Mouse (Mus musculus) lung, postnatal 14 days (tissue): ENCODE results near the gene Rgs6.

ENCODE experiments used
- DNase-seq: peaks from one replicate; pipeline ENCODE4 v3.0.0; 2021

Rgs6 gene

DNA sequence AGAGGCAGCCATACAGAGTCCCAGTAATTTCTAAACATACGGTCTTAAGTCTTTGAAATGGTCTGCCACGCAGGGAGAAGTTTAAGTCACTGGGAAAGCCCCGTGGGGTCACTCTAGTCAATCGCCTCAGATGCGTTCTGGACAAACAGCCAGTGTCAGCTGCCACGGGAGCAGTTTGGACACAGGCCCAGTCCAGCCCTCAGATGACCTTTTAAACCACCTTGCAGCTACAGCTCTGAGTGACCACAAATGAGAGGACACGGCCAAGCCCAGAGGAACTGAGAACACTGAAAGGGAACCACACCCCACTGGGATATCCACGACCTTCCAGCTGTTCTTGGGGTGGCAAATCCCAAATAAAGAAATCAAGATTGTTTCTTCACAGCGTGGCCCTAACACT, 512.3 kb downstream of the Rgs6 start:
- DNase-seq: peak; percentile 13

DNA sequence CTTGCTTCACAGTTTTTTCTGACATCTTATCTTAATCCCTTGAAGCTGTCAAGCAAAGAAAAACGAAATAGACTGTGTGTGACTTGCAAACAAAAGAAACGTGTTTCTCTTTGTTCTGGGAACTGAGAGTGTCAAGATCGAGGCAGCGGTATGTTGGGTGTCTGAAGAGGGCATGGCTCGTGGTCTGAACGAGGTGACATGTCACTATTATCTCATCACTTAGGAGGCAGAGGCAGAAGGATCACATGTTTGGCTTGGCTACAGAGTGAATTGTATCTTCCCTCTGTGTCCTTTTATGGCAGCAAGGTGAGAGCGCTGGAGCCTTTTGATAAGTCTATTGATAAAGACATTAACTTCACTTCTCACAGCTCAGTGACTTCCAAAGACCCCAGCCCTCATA, 512.8 kb downstream of the Rgs6 start:
- DNase-seq: no peak

DNA sequence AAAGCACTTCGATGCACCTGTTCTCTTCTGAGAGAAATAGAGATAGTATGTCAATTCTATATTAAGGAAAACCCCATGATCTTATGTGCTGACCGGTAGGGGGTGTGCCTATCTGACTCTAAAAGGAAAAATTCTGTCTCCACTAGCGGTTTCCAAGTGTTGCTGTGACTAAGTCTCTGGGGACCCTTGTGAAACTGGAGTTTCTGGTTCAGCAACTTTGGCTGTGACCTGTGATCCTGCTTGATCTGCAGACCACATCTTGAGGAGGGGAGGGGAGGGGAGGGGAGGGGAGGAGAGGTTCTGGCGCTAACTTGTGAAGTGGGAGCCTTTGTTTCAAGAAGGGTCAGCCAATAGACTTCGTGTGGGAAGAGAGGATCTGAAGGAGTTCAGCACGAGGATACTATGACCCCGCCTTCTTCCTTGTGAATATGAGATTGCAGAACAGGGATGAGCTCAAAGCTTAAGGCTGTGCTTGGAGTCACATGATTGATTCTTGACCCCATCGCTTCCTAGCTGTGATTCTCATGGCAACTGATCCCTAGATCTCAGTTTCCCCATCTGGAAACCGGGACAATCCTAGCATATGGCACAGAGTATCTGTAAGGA, 517.5 kb downstream of the Rgs6 start:
- DNase-seq: peak; percentile 59

DNA sequence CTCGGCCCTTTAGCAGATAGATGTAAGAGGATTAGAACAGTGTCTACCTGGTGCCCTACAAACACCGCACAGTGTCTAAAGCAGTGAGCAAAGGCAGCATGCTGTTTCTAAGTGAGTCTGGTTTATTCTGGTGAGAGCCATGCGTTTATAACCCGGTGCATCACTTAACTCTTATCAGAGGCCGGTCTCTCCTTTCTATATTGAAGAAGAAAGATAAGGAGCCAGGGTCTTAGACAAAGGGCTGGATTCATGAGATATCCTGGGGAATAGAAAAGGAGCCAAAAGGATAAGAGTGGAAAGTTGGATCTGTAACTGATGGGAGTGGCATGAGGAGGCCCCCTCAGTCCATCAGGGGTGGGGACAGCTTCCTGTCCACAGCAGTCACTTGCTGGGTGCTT, 518.0 kb downstream of the Rgs6 start:
- no peak for DNase-seq

DNA sequence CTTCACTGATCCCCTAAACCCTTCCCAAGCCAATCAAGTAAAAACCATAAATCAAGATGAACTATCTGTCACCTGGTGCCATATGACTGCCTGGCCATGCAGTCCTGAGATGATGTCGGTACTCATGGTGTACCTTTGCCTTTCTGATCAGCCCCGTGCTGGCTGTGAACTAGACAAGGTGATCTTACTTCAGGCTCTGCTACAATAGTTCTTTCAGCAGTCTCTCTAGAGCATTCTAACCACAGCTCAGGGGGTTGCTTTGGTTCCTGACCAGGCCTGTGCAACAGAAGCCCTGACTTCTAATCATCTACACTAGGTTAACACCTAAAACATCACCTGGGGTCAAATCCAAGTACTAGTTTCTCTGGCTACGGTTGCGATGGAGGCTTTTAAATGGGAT, 521.4 kb downstream of the Rgs6 start:
- DNase-seq: no peak

DNA sequence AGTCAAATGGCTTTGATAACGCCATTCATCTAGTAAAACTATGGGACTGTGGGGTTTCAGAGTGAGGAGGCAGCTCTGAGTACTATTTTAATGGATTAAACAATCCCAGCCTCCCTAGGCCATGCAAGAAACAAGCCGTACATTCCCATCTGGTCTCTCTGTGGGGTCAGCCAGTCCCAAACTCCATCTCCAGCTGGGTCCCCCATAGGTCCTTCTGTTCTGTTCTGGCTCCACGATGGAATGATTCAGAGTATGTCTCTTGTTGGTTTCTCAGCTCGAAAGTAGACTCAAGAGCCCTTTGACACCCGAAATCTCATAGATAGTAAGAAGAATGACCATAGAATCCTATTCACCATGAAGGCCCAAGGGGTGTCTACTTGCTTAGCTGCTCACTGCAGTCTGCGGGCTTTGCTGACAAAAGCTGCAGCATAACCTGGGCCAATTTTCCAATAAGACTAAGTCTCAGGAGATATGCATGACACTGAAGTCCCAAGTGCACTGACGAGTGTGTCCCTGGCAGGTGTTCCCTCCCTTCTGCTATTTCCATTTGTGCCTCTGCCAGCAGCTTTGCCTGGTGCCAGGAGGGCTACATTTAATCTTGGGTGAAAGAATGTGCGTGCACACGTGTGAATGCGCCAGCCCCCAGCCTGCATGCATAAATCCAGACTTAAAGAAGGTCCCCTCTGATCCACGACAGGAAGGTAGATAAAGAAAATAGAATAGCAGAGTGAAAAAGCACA, 522.0 kb downstream of the Rgs6 start:
- no peak for DNase-seq

DNA sequence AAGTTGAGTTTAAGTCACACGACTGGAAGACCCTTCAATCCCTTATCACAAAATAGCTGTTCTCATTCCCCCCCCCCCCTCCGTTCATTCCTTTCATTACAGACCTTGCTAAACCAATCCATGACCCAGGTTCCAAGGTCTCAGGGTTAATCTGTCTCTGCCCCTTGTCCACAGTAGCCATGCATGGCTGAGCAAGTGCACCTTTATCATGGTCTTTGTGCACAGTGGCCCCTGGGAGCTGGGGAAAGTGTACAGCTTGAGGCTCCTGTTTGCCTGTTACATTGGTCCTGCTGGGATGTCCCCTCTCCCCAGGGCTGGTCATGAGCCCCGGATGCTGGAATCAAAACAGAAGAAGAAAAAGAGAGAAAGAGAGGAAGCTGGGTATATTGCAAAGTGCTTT, 522.6 kb downstream of the Rgs6 start:
- DNase-seq: no peak

DNA sequence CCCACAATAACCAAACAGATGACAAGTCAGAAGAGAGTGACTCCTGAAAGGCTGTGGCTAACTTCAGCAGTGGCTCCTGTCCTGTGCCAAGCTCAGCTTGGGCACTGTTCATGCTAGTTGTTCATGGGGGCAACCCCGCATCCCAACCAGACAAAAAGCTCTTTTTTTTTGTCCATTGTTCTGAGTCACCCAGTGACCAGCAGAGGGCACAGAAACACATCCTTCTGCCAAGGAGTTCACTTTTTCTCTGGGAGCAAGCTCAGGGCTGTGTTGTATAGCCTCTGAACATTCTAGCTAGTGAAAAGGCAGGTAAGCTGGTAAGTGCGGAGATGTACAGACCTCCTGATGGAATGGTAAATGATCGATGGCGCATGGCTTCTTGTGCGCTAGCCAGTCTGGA, 524.2 kb downstream of the Rgs6 start:
- no peak for DNase-seq

DNA sequence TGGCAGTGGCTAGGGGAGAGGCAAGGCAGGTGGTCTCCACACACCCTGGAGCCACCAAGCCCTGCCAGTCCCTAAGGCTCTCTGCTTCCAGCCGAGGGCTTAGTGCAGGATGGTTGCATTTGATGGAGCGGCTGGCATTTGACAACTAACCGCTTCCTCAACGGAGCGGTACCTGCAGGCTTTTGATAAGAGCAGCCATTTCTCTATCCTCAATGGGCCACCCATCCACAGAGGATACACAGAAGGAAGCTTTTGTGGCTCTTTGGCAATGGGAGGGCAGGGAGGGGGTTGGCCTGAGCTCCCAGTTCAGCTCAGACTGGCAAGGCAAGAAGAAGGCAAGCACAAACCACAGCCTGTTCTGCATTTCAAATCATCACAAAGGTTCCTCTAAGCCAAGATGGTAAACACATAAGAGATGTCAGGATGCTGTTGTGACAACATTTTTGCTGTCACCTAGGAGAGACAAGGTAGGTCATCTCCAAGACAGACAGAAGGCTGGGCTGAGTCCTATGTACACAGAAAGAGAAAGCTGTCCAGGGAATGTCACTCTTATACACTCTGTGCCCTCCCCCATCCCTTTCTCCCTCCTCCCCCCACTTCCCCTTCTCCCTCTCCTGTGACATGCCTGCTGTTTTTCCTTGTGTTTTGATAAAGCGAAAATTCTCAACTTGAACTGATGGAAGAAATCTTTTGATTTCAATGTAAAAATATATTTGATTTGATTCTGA, 525.0 kb downstream of the Rgs6 start:
- no peak for DNase-seq

DNA sequence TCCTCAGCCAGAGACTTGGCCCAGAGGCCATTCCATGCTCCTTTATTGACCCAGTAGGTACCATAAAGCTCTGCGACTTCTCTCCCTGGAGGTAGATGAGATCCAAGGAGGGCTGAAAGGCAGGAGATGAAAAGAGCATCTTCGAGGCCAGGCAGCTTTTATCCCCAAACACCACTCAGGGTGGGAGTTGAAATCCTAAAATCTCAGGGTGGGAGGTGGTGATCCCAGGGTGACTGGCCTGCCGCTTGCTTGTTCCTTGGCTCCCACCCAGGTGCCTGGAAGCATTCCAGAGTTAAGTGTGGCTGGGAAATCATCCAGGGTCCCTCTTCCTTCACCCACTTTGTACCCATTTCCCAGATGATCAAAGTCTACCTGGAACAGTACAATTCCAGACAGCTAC, 525.9 kb downstream of the Rgs6 start:
- DNase-seq: no peak

DNA sequence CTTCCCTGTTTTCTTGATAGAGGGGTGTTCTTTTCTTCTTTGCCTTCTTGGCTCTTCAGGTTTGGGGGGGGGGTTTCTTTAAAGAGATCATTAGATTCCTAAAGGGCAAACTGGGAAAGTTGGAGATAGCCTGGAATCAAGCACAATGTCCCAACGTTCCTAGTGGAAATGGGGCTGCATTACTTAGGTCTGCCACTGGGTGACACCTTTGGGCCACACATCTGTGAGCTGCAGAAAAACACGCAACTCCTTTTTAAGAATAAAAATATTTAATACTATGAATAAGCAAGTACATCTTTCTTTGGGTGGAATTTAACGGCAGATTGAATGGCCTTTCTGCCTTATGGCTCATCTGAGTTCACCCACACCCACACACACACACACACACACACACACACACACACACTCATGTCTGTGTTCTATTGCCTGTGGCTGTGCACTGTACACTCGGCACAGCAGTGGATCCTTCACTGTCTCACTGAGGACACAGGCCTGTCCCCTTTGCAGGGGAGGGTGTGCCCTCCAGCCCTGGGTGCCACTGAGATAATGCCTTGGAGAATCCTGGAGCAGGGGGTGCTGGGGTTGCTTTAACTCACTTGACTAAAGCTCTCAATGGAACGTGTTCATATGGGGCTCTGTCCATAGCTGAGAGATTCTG, 526.4 kb downstream of the Rgs6 start:
- DNase-seq: peak; percentile 73

DNA sequence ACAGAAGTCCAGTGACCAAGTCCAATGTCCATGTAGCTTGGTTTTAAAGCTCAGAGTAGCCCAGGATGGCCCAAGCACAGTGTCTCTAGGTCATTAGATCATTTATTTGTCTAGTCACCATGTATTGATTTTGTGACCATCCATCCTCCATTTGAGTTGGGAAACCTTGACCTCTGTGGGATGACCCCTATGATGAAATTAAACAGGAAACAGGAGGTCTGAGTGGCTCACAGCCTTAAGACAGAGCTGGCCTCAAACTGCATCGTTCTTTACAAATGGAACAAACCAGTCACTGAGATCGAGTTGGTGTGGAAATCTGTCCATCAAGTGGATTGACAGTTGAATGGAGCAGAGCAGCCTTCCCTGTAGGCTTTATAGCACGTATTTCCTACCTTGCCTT, 536.0 kb downstream of the Rgs6 start:
- no peak for DNase-seq

DNA sequence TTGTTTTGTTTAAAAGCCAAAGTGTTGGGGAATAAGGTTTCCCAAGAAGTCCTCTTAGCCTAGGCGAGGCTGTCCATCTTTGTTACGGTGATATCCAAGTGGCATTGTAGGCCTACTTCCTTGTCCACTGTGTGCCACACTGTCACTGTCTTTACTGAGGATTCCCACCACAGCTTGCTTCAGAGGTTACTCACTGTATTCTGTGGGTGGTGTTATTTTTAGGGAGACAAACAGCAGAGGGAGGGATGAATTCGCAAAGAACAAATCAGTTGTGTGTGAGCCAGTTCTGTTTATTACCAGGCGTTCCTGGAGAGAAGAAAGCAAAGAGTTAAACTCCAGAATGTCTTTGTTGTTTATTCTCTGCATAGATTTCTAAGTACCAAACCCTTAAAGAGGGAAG, 537.2 kb downstream of the Rgs6 start:
- DNase-seq: no peak

DNA sequence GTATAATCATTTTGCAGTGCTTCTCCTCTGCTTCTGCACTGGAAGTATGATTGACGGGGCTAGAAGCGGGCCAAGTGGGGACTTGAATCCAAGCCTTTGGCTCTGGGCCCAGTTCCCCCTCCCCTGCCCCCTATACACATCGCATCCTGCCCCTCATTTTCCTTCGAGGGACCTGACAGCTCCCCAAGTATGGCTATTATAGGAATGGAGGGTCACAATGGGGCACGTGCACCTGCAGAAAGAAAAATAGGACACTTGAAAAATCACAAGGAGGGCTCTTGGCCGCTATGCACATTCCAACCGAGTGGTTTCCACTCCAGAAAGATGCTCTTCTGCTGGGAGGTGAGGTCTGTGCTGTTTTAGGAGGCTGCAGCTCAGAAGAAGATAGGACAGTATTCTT, 538.8 kb downstream of the Rgs6 start:
- no peak for DNase-seq

DNA sequence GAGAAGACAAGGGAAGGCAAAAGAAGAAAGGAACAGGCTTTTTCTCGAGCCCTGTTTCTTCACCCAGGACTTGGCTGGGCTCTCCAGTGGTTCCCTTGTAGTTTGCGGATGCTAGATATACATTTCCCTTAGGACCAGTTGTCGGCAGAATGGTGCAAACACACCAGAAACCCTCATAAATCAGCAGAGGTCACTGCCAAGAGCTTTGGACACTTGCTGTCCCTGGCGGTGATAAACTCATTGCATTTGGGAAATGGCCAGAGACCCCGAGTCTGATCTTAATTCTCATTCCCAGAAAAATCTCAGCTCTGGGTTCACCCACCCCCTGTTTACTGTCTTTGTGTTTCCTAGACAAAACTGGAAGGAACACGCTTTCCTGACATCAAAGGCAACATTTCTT, 539.9 kb downstream of the Rgs6 start:
- DNase-seq: no peak

DNA sequence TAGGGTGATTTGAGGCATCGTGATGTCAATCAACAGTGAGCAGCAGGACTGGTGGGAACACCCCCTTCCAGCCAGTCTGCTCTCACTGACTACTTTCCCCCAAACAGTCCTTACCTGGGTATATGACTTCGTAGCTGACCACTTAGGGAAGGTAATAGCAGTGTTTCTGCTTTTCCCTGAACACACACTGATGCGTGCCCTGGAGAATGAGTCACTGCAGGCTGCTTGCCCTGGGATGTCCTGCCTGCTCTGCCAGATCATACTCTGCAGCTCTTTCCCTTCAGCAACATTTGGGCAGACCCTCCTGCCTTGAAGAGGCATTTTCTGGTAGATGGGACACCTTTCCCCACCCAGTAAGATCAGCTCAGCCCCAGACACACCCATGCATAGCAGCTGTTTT, 540.5 kb downstream of the Rgs6 start:
- DNase-seq: no peak

DNA sequence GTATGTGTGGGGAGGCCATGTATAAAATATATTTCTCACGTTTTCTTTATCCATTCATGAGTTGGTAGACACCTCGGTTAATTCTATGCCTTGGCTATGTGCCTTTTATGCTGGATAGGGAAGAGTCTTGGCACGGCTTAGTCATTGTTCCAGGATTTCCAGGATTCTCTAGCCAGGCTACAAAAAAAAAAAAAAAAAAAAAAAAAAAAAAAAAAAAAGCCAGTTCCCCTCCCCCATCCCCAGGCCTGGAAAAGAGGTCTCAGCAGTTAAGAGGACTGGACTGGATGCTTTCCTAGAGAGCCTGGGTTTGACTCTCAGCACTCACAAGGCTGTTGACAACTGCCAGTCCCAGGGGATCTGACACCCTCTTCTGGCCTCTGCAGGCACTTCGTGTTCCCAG, 543.3 kb downstream of the Rgs6 start:
- no peak for DNase-seq

DNA sequence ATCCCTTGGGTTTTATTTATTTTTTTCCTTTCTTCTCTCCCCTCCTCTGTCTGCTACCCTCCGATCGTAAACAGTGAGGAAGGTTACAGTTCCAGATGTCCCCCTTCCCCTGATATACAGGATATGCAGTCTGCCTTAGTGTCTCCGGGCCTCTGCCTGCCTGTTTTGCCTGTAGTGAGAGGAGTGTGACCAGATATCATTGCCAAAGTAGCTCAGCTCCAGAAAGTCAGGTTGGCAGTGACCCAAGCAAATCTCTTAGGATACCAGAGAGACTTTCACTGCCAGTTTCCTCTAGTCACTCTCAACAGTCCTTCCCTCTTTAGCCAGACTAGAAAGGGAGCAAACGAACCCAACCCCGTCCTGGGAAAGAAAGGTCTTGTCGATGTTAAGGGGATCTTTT, 545.7 kb downstream of the Rgs6 start:
- DNase-seq: peak; percentile 67

DNA sequence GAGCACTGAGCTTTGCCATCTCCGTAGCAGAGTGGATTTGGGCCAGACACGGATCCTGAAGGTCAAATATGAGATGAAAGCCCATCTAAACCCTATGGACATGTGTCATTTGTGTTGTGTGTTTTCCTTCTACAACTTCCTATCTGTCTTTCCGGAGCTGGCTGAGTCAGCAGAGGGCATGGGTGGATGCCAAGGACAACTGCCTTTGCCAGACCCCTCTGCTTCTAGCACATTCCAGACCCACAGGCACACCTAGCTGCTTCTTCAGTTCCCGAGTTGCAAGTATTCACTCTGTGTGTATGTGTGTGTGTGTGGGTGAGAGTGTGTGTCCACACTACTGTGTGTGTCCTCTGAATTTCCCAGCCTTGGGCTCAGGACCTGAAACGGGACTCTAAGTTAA, 547.9 kb downstream of the Rgs6 start:
- DNase-seq: peak; percentile 13

DNA sequence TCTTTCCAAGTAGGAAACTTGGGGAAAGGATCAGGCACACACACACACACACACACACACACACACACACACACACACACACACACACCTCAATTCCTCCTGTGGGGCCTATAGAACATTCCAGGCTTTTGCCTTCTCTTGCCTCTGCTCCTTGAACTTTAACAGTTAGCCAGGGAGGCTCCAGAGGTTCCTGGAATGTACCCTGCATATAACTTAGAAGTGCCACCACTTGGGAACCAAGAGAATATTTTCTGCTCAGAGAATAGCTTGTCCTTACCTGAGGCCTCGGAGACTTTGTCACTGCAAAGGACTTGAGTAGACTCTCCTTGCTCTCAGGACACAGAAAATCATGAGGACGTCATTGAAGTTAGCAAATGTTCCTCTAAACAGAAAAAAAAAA, 548.4 kb downstream of the Rgs6 start:
- DNase-seq: no peak

DNA sequence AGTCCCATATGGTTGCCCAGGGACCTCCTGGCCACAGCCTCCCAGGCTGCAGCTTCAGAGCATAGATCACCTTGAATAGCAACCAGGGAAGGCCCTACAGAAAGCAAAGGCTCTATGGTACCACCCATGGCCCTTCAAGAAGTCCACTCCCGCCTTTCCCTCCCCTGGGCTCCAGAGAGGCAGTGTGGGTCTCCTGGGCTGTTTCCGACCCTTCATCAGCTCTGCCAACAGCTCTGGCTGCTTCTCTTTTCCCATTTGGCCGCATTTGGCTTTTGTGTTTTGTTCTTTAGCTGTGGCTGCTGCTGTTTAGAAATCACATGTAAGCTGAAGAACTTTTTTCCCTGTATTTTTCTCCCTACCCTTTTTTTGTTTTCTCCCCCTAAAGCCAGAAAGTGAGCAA, 548.9 kb downstream of the Rgs6 start:
- peak; percentile 24 for DNase-seq

DNA sequence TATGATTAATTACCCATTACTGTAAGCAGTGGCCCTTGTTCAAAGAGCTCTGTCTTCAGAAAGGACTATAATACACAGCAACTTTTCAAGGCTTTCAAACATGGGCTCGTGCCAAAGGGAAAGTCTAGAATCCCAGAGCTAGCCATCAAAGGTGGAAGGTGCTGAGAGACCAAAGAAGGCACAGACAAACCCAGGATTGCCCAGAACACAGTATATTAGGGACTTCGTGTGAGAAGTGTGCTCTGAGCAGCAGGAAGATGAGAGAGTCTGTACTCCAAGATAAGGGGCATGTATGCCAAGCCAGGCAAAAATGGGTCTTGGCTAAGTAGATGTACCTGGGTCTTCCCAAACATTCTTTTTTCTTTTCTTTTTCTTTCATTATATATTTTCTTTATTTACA, 553.1 kb downstream of the Rgs6 start:
- no peak for DNase-seq

DNA sequence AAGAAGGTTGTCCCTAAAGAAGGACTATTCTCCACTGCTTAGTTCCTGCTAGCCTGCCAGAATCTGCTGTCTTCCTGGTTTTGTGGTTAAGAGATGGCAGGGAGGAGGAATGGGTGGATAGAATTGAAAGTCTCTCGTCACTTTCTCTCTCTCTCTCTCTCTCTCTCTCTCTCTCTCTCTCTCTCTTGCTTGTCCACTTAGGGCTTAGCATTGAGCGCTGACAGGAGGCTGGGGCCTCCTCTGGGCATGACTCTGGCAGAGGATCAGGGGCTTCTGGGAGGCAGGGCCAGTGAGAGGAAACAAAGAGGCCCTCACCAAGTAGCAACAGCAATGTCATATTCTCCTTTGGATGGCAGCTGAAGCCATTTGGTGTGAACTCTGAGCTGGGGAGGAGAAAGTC, 554.4 kb downstream of the Rgs6 start:
- DNase-seq: no peak

DNA sequence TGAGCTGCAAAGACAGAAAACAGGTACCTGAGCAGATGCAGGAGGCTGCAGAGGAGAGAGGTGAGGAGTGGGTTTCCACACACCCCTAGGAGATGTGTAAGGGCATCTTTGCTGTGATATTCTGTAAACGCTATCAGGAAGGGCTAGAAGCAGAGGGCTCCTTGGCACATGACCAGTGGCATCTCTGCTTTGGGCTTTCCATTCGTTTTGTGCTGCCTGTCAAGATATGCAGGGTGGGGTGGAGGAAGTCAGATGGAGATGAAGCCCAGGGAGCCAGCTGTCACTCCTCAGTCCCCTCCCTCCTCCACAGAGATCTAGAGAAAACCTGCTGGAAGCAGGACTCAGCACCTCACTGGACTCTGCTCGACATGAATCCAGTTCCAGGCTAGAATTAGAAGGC, 555.0 kb downstream of the Rgs6 start:
- DNase-seq: peak; percentile 32
